Mouse (Mus musculus): Measurements from ENCODE around the gene Ksr1. TPM values are rescaled to one million over a fixed set of nuclear protein-coding genes. Genes with fewer than 3 reads are reported as not detected.
A peak's percentile ranks its signal among the peaks of the same experiment; 100 is the strongest.

Ksr1 gene
- polyA plus RNA-seq, 1 experiment from 2014 or later: 3.2 TPM

GRCm38 (mm10) chr11:79088325-79088724, 57.9 kb downstream of the Ksr1 start:
- ATAC-seq (ENCODE audit: insufficient read depth, low FRiP score): no peak
- H3K4me2 ChIP-seq (ENCODE audit: low read depth, low read length): no peak overlapping the region
- no peak overlapping the region for H3K4me3 ChIP-seq (replicated peaks; ENCODE audit: low read length)
- no peaks in the 10 kb centered on the region for H3K27me3 ChIP-seq (ENCODE audit: control insufficient read depth, insufficient read depth, low read length)
- H3K4me1 ChIP-seq (ENCODE audit: control insufficient read depth, insufficient read depth, low read length): peaks cover 16% of the 10 kb centered on the region
- H3K36me3 ChIP-seq (ENCODE audit: control insufficient read depth, insufficient read depth, low read length): no peaks in the 10 kb centered on the region
- WGBS: 77% methylated on average over 9 of the region's 9 CpGs
- H3K9me3 ChIP-seq (replicated peaks; ENCODE audit: control insufficient read depth, low read length): no peaks in the 10 kb centered on the region
- H3K27ac ChIP-seq (ENCODE audit: low read length): no peak overlapping the region
- no peak overlapping the region for H3K9ac ChIP-seq (ENCODE audit: low read length)

- Histone ChIP-seq H3K27ac (ENCODE audit: low read length) (no peak overlapping the region), H3K36me3 (ENCODE audit: control insufficient read depth, insufficient read depth, low read length) (no peaks in the 10 kb centered on the region), H3K9me3 (replicated peaks; ENCODE audit: control insufficient read depth, low read length) (no peaks in the 10 kb centered on the region), H3K9ac (ENCODE audit: low read length) (no peak overlapping the region), H3K27me3 (ENCODE audit: control insufficient read depth, insufficient read depth, low read length) (no peaks in the 10 kb centered on the region), H3K4me2 (ENCODE audit: low read depth, low read length) (no peak overlapping the region), H3K4me1 (ENCODE audit: control insufficient read depth, insufficient read depth, low read length) (peaks cover 18% of the 10 kb centered on the region), H3K4me3 (replicated peaks; ENCODE audit: low read length) (no peak overlapping the region)
- WGBS: 80% methylated on average over 4 of the region's 4 CpGs
- ATAC-seq (ENCODE audit: insufficient read depth, low FRiP score): no peak
Measured at GRCm38 (mm10) chr11:79087731-79088311, 58.4 kb downstream of the Ksr1 start.

- Histone ChIP-seq H3K36me3 (ENCODE audit: control insufficient read depth, insufficient read depth, low read length) (no peaks in the 10 kb centered on the region), H3K4me2 (ENCODE audit: low read depth, low read length) (no peak overlapping the region), H3K9me3 (replicated peaks; ENCODE audit: control insufficient read depth, low read length) (no peaks in the 10 kb centered on the region), H3K4me3 (replicated peaks; ENCODE audit: low read length) (no peak overlapping the region), H3K4me1 (ENCODE audit: control insufficient read depth, insufficient read depth, low read length) (peaks cover 20% of the 10 kb centered on the region), H3K9ac (ENCODE audit: low read length) (no peak overlapping the region), H3K27ac (ENCODE audit: low read length) (no peak overlapping the region), H3K27me3 (ENCODE audit: control insufficient read depth, insufficient read depth, low read length) (no peaks in the 10 kb centered on the region)
- no peak for ATAC-seq (ENCODE audit: insufficient read depth, low FRiP score)
- WGBS: 82% methylated on average over 12 of the region's 12 CpGs
Measured at GRCm38 (mm10) chr11:79086787-79087186, 59.4 kb downstream of the Ksr1 start.

- ATAC-seq (ENCODE audit: insufficient read depth, low FRiP score): no peak
- no peaks in the 10 kb centered on the region for H3K9me3 ChIP-seq (replicated peaks; ENCODE audit: control insufficient read depth, low read length)
- H3K27me3 ChIP-seq (ENCODE audit: control insufficient read depth, insufficient read depth, low read length): no peaks in the 10 kb centered on the region
- no peak overlapping the region for H3K9ac ChIP-seq (ENCODE audit: low read length)
- peaks cover 29% of the 10 kb centered on the region for H3K4me1 ChIP-seq (ENCODE audit: control insufficient read depth, insufficient read depth, low read length)
- no peak overlapping the region for H3K4me3 ChIP-seq (replicated peaks; ENCODE audit: low read length)
- 34% methylated on average over 5 of the region's 5 CpGs for WGBS
- no peak overlapping the region for H3K4me2 ChIP-seq (ENCODE audit: low read depth, low read length)
- no peak overlapping the region for H3K27ac ChIP-seq (ENCODE audit: low read length)
- H3K36me3 ChIP-seq (ENCODE audit: control insufficient read depth, insufficient read depth, low read length): no peaks in the 10 kb centered on the region
Measured at GRCm38 (mm10) chr11:79085059-79085458, 61.1 kb downstream of the Ksr1 start.

- Histone ChIP-seq H3K4me1 (ENCODE audit: control insufficient read depth, insufficient read depth, low read length) (peaks cover 25% of the 10 kb centered on the region), H3K27ac (ENCODE audit: low read length) (0 out of 2 replicates have a peak overlapping the region, but pooled peaks have one; percentile 46), H3K36me3 (ENCODE audit: control insufficient read depth, insufficient read depth, low read length) (no peaks in the 10 kb centered on the region), H3K9me3 (replicated peaks; ENCODE audit: control insufficient read depth, low read length) (no peaks in the 10 kb centered on the region), H3K4me2 (ENCODE audit: low read depth, low read length) (no peak overlapping the region), H3K4me3 (replicated peaks; ENCODE audit: low read length) (no peak overlapping the region), H3K9ac (ENCODE audit: low read length) (no peak overlapping the region), H3K27me3 (ENCODE audit: control insufficient read depth, insufficient read depth, low read length) (no peaks in the 10 kb centered on the region)
- 51% methylated on average over 11 of the region's 11 CpGs for WGBS
- no peak for ATAC-seq (ENCODE audit: insufficient read depth, low FRiP score)
Measured at GRCm38 (mm10) chr11:79083018-79083441, 63.2 kb downstream of the Ksr1 start.

- Histone ChIP-seq H3K27ac (ENCODE audit: low read length) (peak overlapping the region; percentile 44), H3K4me3 (replicated peaks; ENCODE audit: low read length) (no peak overlapping the region), H3K4me2 (ENCODE audit: low read depth, low read length) (no peak overlapping the region), H3K9ac (ENCODE audit: low read length) (no peak overlapping the region), H3K36me3 (ENCODE audit: control insufficient read depth, insufficient read depth, low read length) (no peaks in the 10 kb centered on the region), H3K27me3 (ENCODE audit: control insufficient read depth, insufficient read depth, low read length) (no peaks in the 10 kb centered on the region), H3K4me1 (ENCODE audit: control insufficient read depth, insufficient read depth, low read length) (peaks cover 22% of the 10 kb centered on the region), H3K9me3 (replicated peaks; ENCODE audit: control insufficient read depth, low read length) (no peaks in the 10 kb centered on the region)
- WGBS: 56% methylated on average over 16 of the region's 16 CpGs
- ATAC-seq (ENCODE audit: insufficient read depth, low FRiP score): peak; percentile 30; the same call in 1 of the 2 replicates
Measured at GRCm38 (mm10) chr11:79080965-79081891, 65.0 kb downstream of the Ksr1 start.

GRCm38 (mm10) chr11:79080081-79080480, 66.1 kb downstream of the Ksr1 start:
- H3K9ac ChIP-seq (ENCODE audit: low read length): no peak overlapping the region
- H3K4me1 ChIP-seq (ENCODE audit: control insufficient read depth, insufficient read depth, low read length): peaks cover 28% of the 10 kb centered on the region
- H3K36me3 ChIP-seq (ENCODE audit: control insufficient read depth, insufficient read depth, low read length): no peaks in the 10 kb centered on the region
- WGBS: 73% methylated on average over 6 of the region's 6 CpGs
- no peak for ATAC-seq (ENCODE audit: insufficient read depth, low FRiP score)
- H3K27ac ChIP-seq (ENCODE audit: low read length): no peak overlapping the region
- H3K4me3 ChIP-seq (replicated peaks; ENCODE audit: low read length): no peak overlapping the region
- H3K27me3 ChIP-seq (ENCODE audit: control insufficient read depth, insufficient read depth, low read length): no peaks in the 10 kb centered on the region
- H3K9me3 ChIP-seq (replicated peaks; ENCODE audit: control insufficient read depth, low read length): no peaks in the 10 kb centered on the region
- no peak overlapping the region for H3K4me2 ChIP-seq (ENCODE audit: low read depth, low read length)

- WGBS: 71% methylated on average over 12 of the region's 12 CpGs
- H3K4me2 ChIP-seq (ENCODE audit: low read depth, low read length): no peak overlapping the region
- no peak for ATAC-seq (ENCODE audit: insufficient read depth, low FRiP score)
- H3K27ac ChIP-seq (ENCODE audit: low read length): no peak overlapping the region
- no peak overlapping the region for H3K9ac ChIP-seq (ENCODE audit: low read length)
- peaks cover 14% of the 10 kb centered on the region for H3K4me1 ChIP-seq (ENCODE audit: control insufficient read depth, insufficient read depth, low read length)
- no peak overlapping the region for H3K4me3 ChIP-seq (replicated peaks; ENCODE audit: low read length)
- H3K9me3 ChIP-seq (replicated peaks; ENCODE audit: control insufficient read depth, low read length): no peaks in the 10 kb centered on the region
- H3K36me3 ChIP-seq (ENCODE audit: control insufficient read depth, insufficient read depth, low read length): no peaks in the 10 kb centered on the region
- H3K27me3 ChIP-seq (ENCODE audit: control insufficient read depth, insufficient read depth, low read length): no peaks in the 10 kb centered on the region
Measured at GRCm38 (mm10) chr11:79076484-79076883, 69.7 kb downstream of the Ksr1 start.

GRCm38 (mm10) chr11:79075044-79075443, 71.2 kb downstream of the Ksr1 start:
- H3K27me3 ChIP-seq (ENCODE audit: control insufficient read depth, insufficient read depth, low read length): no peaks in the 10 kb centered on the region
- peaks cover 7% of the 10 kb centered on the region; the same call in 1 of the 2 replicates for H3K4me1 ChIP-seq (ENCODE audit: control insufficient read depth, insufficient read depth, low read length)
- ATAC-seq (ENCODE audit: insufficient read depth, low FRiP score): no peak
- H3K9me3 ChIP-seq (replicated peaks; ENCODE audit: control insufficient read depth, low read length): no peaks in the 10 kb centered on the region
- 76% methylated on average over 3 of the region's 3 CpGs for WGBS
- H3K36me3 ChIP-seq (ENCODE audit: control insufficient read depth, insufficient read depth, low read length): no peaks in the 10 kb centered on the region
- no peak overlapping the region for H3K4me2 ChIP-seq (ENCODE audit: low read depth, low read length)
- no peak overlapping the region for H3K4me3 ChIP-seq (replicated peaks; ENCODE audit: low read length)
- H3K9ac ChIP-seq (ENCODE audit: low read length): no peak overlapping the region
- no peak overlapping the region for H3K27ac ChIP-seq (ENCODE audit: low read length)

Data from stomach, embryonic 16.5 days (tissue).